In genomic region chr9:59956496-59956895, GRCm38 (mm10) we compare ENCODE assay signal across 20 mouse cellular contexts. TPM values are rescaled to one million over a fixed set of nuclear protein-coding genes. Genes with fewer than 3 reads are reported as not detected.
DNase-seq lines count a peak whose midpoint lies in the region; ATAC-seq and TF ChIP-seq lines count a peak whose summit lies in the region.
"Had no signal": no experiment of that assay in that cellular context is flagged by ENCODE, and none has a peak within 500 bp of the region (broad histone marks: within the 10 kb centered on the region; RNA-seq: fewer than 3 reads in every experiment).

No protein-coding gene starts in this region.

- no peak for TF ChIP-seq POLR2A in limb, embryonic 14.5 days (IDR thresholded peaks at IDR 0.05; ENCODE audit: borderline replicate concordance, extremely low read depth, insufficient read depth, insufficient read length)

- peak overlapping the region; percentile 63; the same call in 1 of the 2 replicates for H3K27ac ChIP-seq in heart, embryonic 13.5 days (replicated peaks)
- H3K27ac ChIP-seq in midbrain, embryonic 11.5 days (ENCODE audit: low read depth, low read length), result no peak overlapping the region
- no peak overlapping the region for H3K27ac ChIP-seq in midbrain, embryonic 15.5 days
- no peak overlapping the region for H3K27ac ChIP-seq in embryonic facial prominence, embryonic 10.5 days (replicated peaks)
- no peak overlapping the region for H3K27ac ChIP-seq in limb, embryonic 14.5 days (replicated peaks; ENCODE audit: low read depth, low read length)
- H3K27ac ChIP-seq in liver, embryonic 12.5 days, result no peak overlapping the region
- H3K27ac ChIP-seq: hindbrain, embryonic 14.5 days; liver, embryonic 13.5 days had no signal

- H3K4me2 ChIP-seq in heart, embryonic 13.5 days, result peak overlapping the region; percentile 42; the same call in 1 of the 2 replicates
- H3K4me2 ChIP-seq in midbrain, embryonic 11.5 days, result no peak overlapping the region
- no peak overlapping the region for H3K4me2 ChIP-seq in midbrain, embryonic 15.5 days
- H3K4me2 ChIP-seq in limb, embryonic 14.5 days (replicated peaks; ENCODE audit: low read depth, low read length, severe bottlenecking), result no peak overlapping the region; the same call in 1 of the 2 replicates
- H3K4me2 ChIP-seq in liver, embryonic 12.5 days, result no peak overlapping the region
- H3K4me2 ChIP-seq: hindbrain, embryonic 14.5 days; liver, embryonic 13.5 days had no signal

- H3K36me3 ChIP-seq in heart, embryonic 13.5 days, result no peaks in the 10 kb centered on the region
- H3K36me3 ChIP-seq in midbrain, embryonic 11.5 days (ENCODE audit: control insufficient read depth, insufficient read depth, low read length), result no peaks in the 10 kb centered on the region
- no peaks in the 10 kb centered on the region for H3K36me3 ChIP-seq in midbrain, embryonic 15.5 days (replicated peaks)
- H3K36me3 ChIP-seq in embryonic facial prominence, embryonic 10.5 days (replicated peaks), result no peaks in the 10 kb centered on the region
- H3K36me3 ChIP-seq in limb, embryonic 14.5 days (ENCODE audit: control insufficient read depth, insufficient read depth, low read length), result no peaks in the 10 kb centered on the region
- H3K36me3 ChIP-seq in liver, embryonic 12.5 days, result no peaks in the 10 kb centered on the region
- H3K36me3 ChIP-seq: liver, embryonic 13.5 days had no signal

- H3K9me3 ChIP-seq in heart, embryonic 13.5 days, result no peaks in the 10 kb centered on the region
- no peaks in the 10 kb centered on the region for H3K9me3 ChIP-seq in midbrain, embryonic 11.5 days (ENCODE audit: control insufficient read depth, low read length)
- H3K9me3 ChIP-seq in midbrain, embryonic 15.5 days, result no peaks in the 10 kb centered on the region
- no peaks in the 10 kb centered on the region for H3K9me3 ChIP-seq in embryonic facial prominence, embryonic 10.5 days
- H3K9me3 ChIP-seq in limb, embryonic 14.5 days (ENCODE audit: control insufficient read depth, low read length), result no peaks in the 10 kb centered on the region
- H3K9me3 ChIP-seq in liver, embryonic 12.5 days (replicated peaks), result no peaks in the 10 kb centered on the region
- H3K9me3 ChIP-seq: liver, embryonic 13.5 days had no signal

- peaks cover 4% of the 10 kb centered on the region; the same call in 1 of the 2 replicates for H3K27me3 ChIP-seq in heart, embryonic 13.5 days (replicated peaks)
- H3K27me3 ChIP-seq in midbrain, embryonic 11.5 days (ENCODE audit: control insufficient read depth, insufficient read depth, low read length), result no peaks in the 10 kb centered on the region
- no peaks in the 10 kb centered on the region for H3K27me3 ChIP-seq in midbrain, embryonic 15.5 days (replicated peaks)
- no peaks in the 10 kb centered on the region; the same call in 1 of the 2 replicates for H3K27me3 ChIP-seq in embryonic facial prominence, embryonic 10.5 days (replicated peaks; ENCODE audit: low read depth, poor library complexity, severe bottlenecking)
- H3K27me3 ChIP-seq in limb, embryonic 14.5 days (ENCODE audit: control insufficient read depth, insufficient read depth, low read length), result no peaks in the 10 kb centered on the region
- peaks cover 5% of the 10 kb centered on the region; the same call in 1 of the 2 replicates for H3K27me3 ChIP-seq in liver, embryonic 12.5 days (replicated peaks)
- H3K27me3 ChIP-seq: liver, embryonic 13.5 days; Patski had no signal

- H3K9ac ChIP-seq in heart, embryonic 13.5 days, result no peak overlapping the region; the same call in 1 of the 2 replicates
- no peak overlapping the region for H3K9ac ChIP-seq in midbrain, embryonic 11.5 days (ENCODE audit: low read length)
- H3K9ac ChIP-seq in midbrain, embryonic 15.5 days, result no peak overlapping the region
- no peak overlapping the region for H3K9ac ChIP-seq in limb, embryonic 14.5 days (ENCODE audit: low read depth, low read length, severe bottlenecking)
- no peak overlapping the region for H3K9ac ChIP-seq in liver, embryonic 12.5 days
- H3K9ac ChIP-seq: hindbrain, embryonic 14.5 days; liver, embryonic 13.5 days had no signal

- H3K4me3 ChIP-seq in heart, embryonic 13.5 days, result no peak overlapping the region
- no peak overlapping the region for H3K4me3 ChIP-seq in midbrain, embryonic 11.5 days (ENCODE audit: low read depth, low read length)
- no peak overlapping the region for H3K4me3 ChIP-seq in midbrain, embryonic 15.5 days
- peak overlapping the region; percentile 32 for H3K4me3 ChIP-seq in embryonic facial prominence, embryonic 10.5 days
- peak overlapping the region; percentile 19; the same call in 1 of the 2 replicates for H3K4me3 ChIP-seq in limb, embryonic 14.5 days (replicated peaks; ENCODE audit: low read length)
- H3K4me3 ChIP-seq in liver, embryonic 12.5 days, result no peak overlapping the region
- H3K4me3 ChIP-seq: erythroblast, embryonic 14.5 days; liver, embryonic 13.5 days had no signal

- 36% methylated on average over 6 of the region's 6 CpGs for WGBS in heart, embryonic 13.5 days
- WGBS in midbrain, embryonic 11.5 days, result 57% methylated on average over 6 of the region's 6 CpGs
- WGBS in midbrain, embryonic 15.5 days, result 46% methylated on average over 6 of the region's 6 CpGs
- 34% methylated on average over 6 of the region's 6 CpGs for WGBS in embryonic facial prominence, embryonic 10.5 days
- WGBS in limb, embryonic 14.5 days, result 24% methylated on average over 6 of the region's 6 CpGs
- 40% methylated on average over 6 of the region's 6 CpGs for WGBS in liver, embryonic 12.5 days (ENCODE audit: insufficient replicate concordance)

- no peak for DNase-seq in heart, adult 9 months (ENCODE audit: low spot score in 2 of 2)
- DNase-seq in midbrain, embryonic 11.5 days (ENCODE audit: low spot score, missing footprints), result peak; percentile 66
- no peak for DNase-seq in embryonic facial prominence, embryonic 10.5 days (ENCODE audit: low spot score)
- DNase-seq in limb, embryonic 14.5 days (ENCODE audit: low spot score), result no peak
- DNase-seq in gastrocnemius, postnatal 4 days (ENCODE audit: low spot score in 2 of 2), result no peak
- DNase-seq: adrenal gland, adult 2 months; cerebellum, adult 9-11 months; kidney, postnatal 36 days; liver, embryonic 13.5 days had no signal

- ATAC-seq in heart, embryonic 13.5 days (ENCODE audit: extremely low read depth, insufficient number of reproducible peaks, low FRiP score, low TSS enrichment), result no peak
- ATAC-seq in midbrain, embryonic 11.5 days (ENCODE audit: low FRiP score), result no peak
- no peak for ATAC-seq in midbrain, embryonic 15.5 days (replicated peaks)
- ATAC-seq in limb, embryonic 14.5 days (ENCODE audit: low FRiP score, low read depth), result no peak
- ATAC-seq in liver, embryonic 12.5 days, result no peak
- ATAC-seq: Patski had no signal

- H3K4me1 ChIP-seq in heart, embryonic 13.5 days, result peaks cover 31% of the 10 kb centered on the region
- H3K4me1 ChIP-seq in midbrain, embryonic 11.5 days (ENCODE audit: control insufficient read depth, insufficient read depth, low read length), result no peaks in the 10 kb centered on the region
- no peaks in the 10 kb centered on the region for H3K4me1 ChIP-seq in midbrain, embryonic 15.5 days
- H3K4me1 ChIP-seq in embryonic facial prominence, embryonic 10.5 days, result peaks cover 48% of the 10 kb centered on the region
- H3K4me1 ChIP-seq in limb, embryonic 14.5 days (ENCODE audit: control insufficient read depth, insufficient read depth, low read length), result 0 out of 2 replicates have a peak, but pooled peaks cover 4% of the 10 kb centered on the region
- H3K4me1 ChIP-seq in liver, embryonic 12.5 days, result peaks cover 7% of the 10 kb centered on the region; the same call in 1 of the 2 replicates

RNA-seq across cellular contexts. Expression of gene Nr2e3, which starts 4.0 kb away (rescaled TPM):
- polyA plus RNA-seq in heart, embryonic 13.5 days (2015; fragmentation: Nextera tagmentation; extraction: Ambion mirVana), result not detected in 2 replicates
- polyA plus RNA-seq in midbrain, embryonic 11.5 days (2014; fragmentation: Nextera tagmentation; extraction: Ambion mirVana), result not detected in 2 replicates
- not detected in 2 replicates for polyA plus RNA-seq in midbrain, embryonic 15.5 days (2015; fragmentation: Nextera tagmentation; extraction: Ambion mirVana)
- polyA plus RNA-seq in embryonic facial prominence, embryonic 10.5 days (2016; fragmentation: Nextera tagmentation; extraction: Ambion mirVana), result 0.21 and 0.51 TPM in 2 replicates
- 2.3 and 2.7 TPM in 2 replicates for polyA plus RNA-seq in limb, embryonic 14.5 days (2012; rRNA removed)
- polyA plus RNA-seq in limb, embryonic 14.5 days (2014; fragmentation: Nextera tagmentation; extraction: Ambion mirVana), result 1.8 and 2.1 TPM in 2 replicates
- not detected for total RNA-seq in gastrocnemius, postnatal 4 days (2021)
- not detected in 2 replicates for polyA plus RNA-seq in liver, embryonic 12.5 days (2016; fragmentation: Nextera tagmentation; extraction: Ambion mirVana)
- total RNA-seq: adrenal gland, adult 2 months; left cerebral cortex, adult 18-20 months; monocyte, adult 5-6 weeks had no signal
- polyA plus RNA-seq: adrenal gland, adult 2 months; C2C12; erythroblast, embryonic 14.5 days; frontal cortex, adult 2 months; gonadal fat pad, adult 2 months; hindbrain, embryonic 14.5 days; liver, embryonic 13.5 days; Patski had no signal

Comparison
In these comparisons a context has a peak if more than half of its experiments do, and no peak if none do; other contexts are left out.
1. H3K4me3 ChIP-seq: peak in embryonic facial prominence, embryonic 10.5 days (single experiment) and limb, embryonic 14.5 days (single experiment); none in heart, embryonic 13.5 days (single experiment), midbrain, embryonic 11.5 days (single experiment), midbrain, embryonic 15.5 days (single experiment) and liver, embryonic 12.5 days (single experiment).